Mouse (Mus musculus) liver, adult 2 months (tissue): ENCODE measurements around the gene Zfp827. TPM values are rescaled to one million over a fixed set of nuclear protein-coding genes. Genes with fewer than 3 reads are reported as not detected.

Experiments used
- DNase-seq: peaks from one replicate; pipeline ENCODE4 v3.0.0-alpha.2; 2011; ENCODE audit warnings: low read depth, low spot score; ENCODE audit errors: extremely low read depth
- H3K27ac ChIP-seq: fragments of 200-500 bp; replicated peaks from 2 replicates; pipeline ENCODE4 v1.5.1; 2012; ENCODE audit warnings: low read depth, mild to moderate bottlenecking, control low read depth, inconsistent platforms, low read length; ENCODE audit not compliant: insufficient read depth
- H3K27me3 ChIP-seq: fragments of 200-500 bp; 2 replicates; pipeline ENCODE4 v1.6.1; 2012; ENCODE audit warnings: mild to moderate bottlenecking, moderate library complexity, low read length, inconsistent platforms; ENCODE audit not compliant: control insufficient read depth, insufficient read depth
- H3K36me3 ChIP-seq: fragments of 200-500 bp; 2 replicates; pipeline ENCODE4 v1.6.1; 2012; ENCODE audit warnings: low read length, inconsistent platforms; ENCODE audit not compliant: control insufficient read depth, insufficient read depth
- H3K4me1 ChIP-seq: fragments of 200-500 bp; 2 replicates; pipeline ENCODE4 v1.6.1; 2011; ENCODE audit warnings: low read length; ENCODE audit not compliant: control insufficient read depth, insufficient read depth
- H3K4me3 ChIP-seq: fragments of 200-500 bp; 2 replicates; pipeline ENCODE4 v1.5.1; 2011; ENCODE audit warnings: low read depth, mild to moderate bottlenecking, control low read depth, low read length, moderate library complexity; ENCODE audit not compliant: insufficient read depth
- H3K79me2 ChIP-seq: fragments of 200-500 bp; 2 replicates; pipeline ENCODE4 v1.6.1; 2012; ENCODE audit warnings: inconsistent platforms, mild to moderate bottlenecking, low read length, moderate library complexity; ENCODE audit not compliant: control insufficient read depth, insufficient read depth
- H3K9ac ChIP-seq: fragments of 200-500 bp; 2 replicates; pipeline ENCODE4 v1.6.1; 2012; ENCODE audit warnings: low read depth, mild to moderate bottlenecking, control low read depth, inconsistent platforms, low read length
- CTCF ChIP-seq: fragments of 200-500 bp; IDR thresholded peaks from 2 replicates; pipeline ENCODE4 v1.5.1; 2011; ENCODE audit warnings: low read depth, low read length, control low read depth
- POLR2A ChIP-seq: fragments of 200-500 bp; IDR thresholded peaks from 2 replicates; pipeline ENCODE4 v1.6.1; 2011; ENCODE audit warnings: low read length, control low read depth; ENCODE audit not compliant: insufficient read depth; ENCODE audit errors: extremely low read depth
- WGBS: fragments of 180-500 bp; shearing (Covaris S2); methylation state at CpG from one replicate; pipeline ENCODE4 v1.1.7; 2018; 5-methylcytosine and 5-hydroxymethylcytosine counted together
- polyA plus RNA-seq: library from polyadenylated mRNA; depleted of rRNA; stranded (reverse); fragments of >200 nt; gene quantifications from 2 replicates; pipeline ENCODE4 v1.2.3, GENCODE M21; 2012
- total RNA-seq: library from RNA; depleted of rRNA; stranded (reverse); fragments of >200 nt; gene quantifications from 2 replicates; pipeline ENCODE4 v1.2.3, GENCODE M21; 2014

Zfp827 gene
- total and polyA plus RNA-seq, 2 experiments = 0.09 to 0.10 TPM

GRCm38 (mm10) chr8:79208691-79209640, 180.7 kb downstream of the Zfp827 start:
- no peak for TF ChIP-seq CTCF
- TF ChIP-seq POLR2A = no peak
- no peak overlapping the region for H3K27ac ChIP-seq
- H3K4me1 ChIP-seq = no peaks in the 10 kb centered on the region; the same call in 1 of the 2 replicates
- DNase-seq = no peak
- H3K79me2 ChIP-seq = no peaks in the 10 kb centered on the region
- no peak overlapping the region for H3K9ac ChIP-seq
- H3K27me3 ChIP-seq = no peaks in the 10 kb centered on the region; the same call in 1 of the 2 replicates
- 63% methylated on average over 15 of the region's 15 CpGs for WGBS
- no peak overlapping the region for H3K4me3 ChIP-seq
- H3K36me3 ChIP-seq = no peaks in the 10 kb centered on the region

- H3K4me1 ChIP-seq = no peaks in the 10 kb centered on the region; the same call in 1 of the 2 replicates
- peak overlapping the region; percentile 54 for H3K4me3 ChIP-seq
- H3K27me3 ChIP-seq = no peaks in the 10 kb centered on the region; the same call in 1 of the 2 replicates
- H3K36me3 ChIP-seq = no peaks in the 10 kb centered on the region
- 11% methylated on average over 27 of the region's 27 CpGs for WGBS
- peak overlapping the region; percentile 39 for H3K9ac ChIP-seq
- no peaks in the 10 kb centered on the region for H3K79me2 ChIP-seq
- no peak overlapping the region for H3K27ac ChIP-seq
- no peak for TF ChIP-seq CTCF
- no peak for TF ChIP-seq POLR2A
- no peak for DNase-seq
Observed at GRCm38 (mm10) chr8:79209641-79210358, 181.6 kb downstream of the Zfp827 start.

GRCm38 (mm10) chr8:79211630-79212029, 183.4 kb downstream of the Zfp827 start:
- no peak overlapping the region for H3K4me3 ChIP-seq
- no peak overlapping the region for H3K9ac ChIP-seq
- TF ChIP-seq CTCF = no peak
- H3K4me1 ChIP-seq = no peaks in the 10 kb centered on the region; the same call in 1 of the 2 replicates
- H3K79me2 ChIP-seq = no peaks in the 10 kb centered on the region
- no peaks in the 10 kb centered on the region for H3K36me3 ChIP-seq
- 69% methylated on average over 9 of the region's 9 CpGs for WGBS
- no peaks in the 10 kb centered on the region; the same call in 1 of the 2 replicates for H3K27me3 ChIP-seq
- DNase-seq = no peak
- no peak overlapping the region for H3K27ac ChIP-seq

- Histone ChIP-seq H3K9ac (no peak overlapping the region), H3K4me1 (no peaks in the 10 kb centered on the region), H3K27ac (no peak overlapping the region), H3K4me3 (no peak overlapping the region), H3K36me3 (no peaks in the 10 kb centered on the region), H3K27me3 (no peaks in the 10 kb centered on the region), H3K79me2 (no peaks in the 10 kb centered on the region)
- no peak for TF ChIP-seq POLR2A
- TF ChIP-seq CTCF = no peak
- DNase-seq = no peak
- WGBS = 75% methylated on average over 5 of the region's 5 CpGs
Observed at GRCm38 (mm10) chr8:79222106-79222751, 194.0 kb downstream of the Zfp827 start.

- no peak overlapping the region for H3K4me3 ChIP-seq
- WGBS = 84% methylated on average over 5 of the region's 5 CpGs
- no peaks in the 10 kb centered on the region for H3K27me3 ChIP-seq
- DNase-seq = no peak
- H3K79me2 ChIP-seq = no peaks in the 10 kb centered on the region
- TF ChIP-seq CTCF = no peak
- no peak for TF ChIP-seq POLR2A
- no peaks in the 10 kb centered on the region for H3K36me3 ChIP-seq
- no peak overlapping the region for H3K9ac ChIP-seq
- H3K4me1 ChIP-seq = no peaks in the 10 kb centered on the region
- no peak overlapping the region for H3K27ac ChIP-seq
Observed at GRCm38 (mm10) chr8:79222752-79223141, 194.5 kb downstream of the Zfp827 start.
